Mouse (Mus musculus): ENCODE measurements around the gene Tmem88. TPM values are rescaled to one million over a fixed set of nuclear protein-coding genes. Genes with fewer than 3 reads are reported as not detected.

Tmem88 gene
- polyA plus RNA-seq, 1 experiment, result 9.3 TPM

DNA sequence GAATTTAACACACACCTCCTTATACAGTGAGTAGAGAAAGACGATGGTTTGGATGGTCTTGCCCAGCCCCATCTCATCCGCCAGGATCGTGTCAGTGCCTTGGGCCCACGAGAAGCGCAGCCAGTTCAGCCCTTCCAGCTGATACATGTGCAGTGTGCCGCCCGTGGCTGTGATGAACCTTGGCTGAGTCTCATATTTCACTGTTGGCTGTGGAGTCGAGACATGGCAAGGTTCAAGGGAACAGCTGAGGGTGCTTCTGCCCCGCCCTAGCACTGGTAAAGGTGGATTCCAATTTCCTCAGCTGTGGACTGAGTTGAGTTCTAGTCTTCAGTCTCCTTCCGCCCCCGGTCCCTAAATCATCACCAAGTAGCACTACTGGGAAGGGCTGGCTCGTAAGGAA is 40.3 kb downstream of the Tmem88 start:
- DNase-seq, result no peak
- TF ChIP-seq CTCF (IDR thresholded peaks at IDR 0.05; ENCODE audit: borderline replicate concordance, control insufficient read depth, extremely low read depth, insufficient read depth, low read length, poor library complexity) (no peak), POLR2A (IDR thresholded peaks at IDR 0.05; ENCODE audit: control insufficient read depth, extremely low read depth, insufficient read depth, low read length, poor library complexity) (no peak)
- Histone ChIP-seq H3K4me1 (replicated peaks; ENCODE audit: control insufficient read depth, insufficient read depth, low read length) (0 out of 2 replicates have a peak, but pooled peaks cover 4% of the 10 kb centered on the region), H3K36me3 (ENCODE audit: control insufficient read depth, insufficient read depth, low read length) (peaks cover 69% of the 10 kb centered on the region), H3K4me3 (ENCODE audit: control insufficient read depth, insufficient read depth, low read length) (no peak overlapping the region), H3K27me3 (ENCODE audit: control insufficient read depth, insufficient read depth, low read length) (no peaks in the 10 kb centered on the region), H3K27ac (ENCODE audit: control insufficient read depth, insufficient read depth, low read length) (no peak overlapping the region)
- 97% methylated on average over 12 of the region's 12 CpGs for WGBS

DNA sequence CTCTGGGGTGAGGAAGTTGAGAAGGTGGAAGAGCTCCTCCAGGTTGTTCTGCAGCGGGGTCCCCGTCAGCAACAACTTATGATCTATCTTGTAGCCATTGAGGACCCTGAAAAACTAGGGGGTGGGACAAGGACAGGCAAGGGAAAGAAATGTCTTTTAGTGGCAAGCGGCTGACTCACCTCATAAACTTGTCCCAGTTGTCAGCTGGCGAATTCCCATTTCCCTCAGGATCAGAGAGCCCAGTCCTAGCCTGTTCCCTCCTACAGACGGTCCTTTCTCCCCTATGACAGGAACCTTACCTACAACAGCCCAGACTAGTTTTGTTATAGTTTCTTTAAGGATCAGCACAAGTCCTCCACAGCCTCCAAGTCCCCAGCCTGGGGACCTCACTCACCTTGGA is 41.5 kb downstream of the Tmem88 start:
- Histone ChIP-seq H3K27ac (ENCODE audit: control insufficient read depth, insufficient read depth, low read length) (no peak overlapping the region), H3K4me1 (replicated peaks; ENCODE audit: control insufficient read depth, insufficient read depth, low read length) (no peaks in the 10 kb centered on the region), H3K36me3 (ENCODE audit: control insufficient read depth, insufficient read depth, low read length) (peaks cover 70% of the 10 kb centered on the region), H3K4me3 (ENCODE audit: control insufficient read depth, insufficient read depth, low read length) (no peak overlapping the region), H3K27me3 (ENCODE audit: control insufficient read depth, insufficient read depth, low read length) (no peaks in the 10 kb centered on the region)
- TF ChIP-seq POLR2A (IDR thresholded peaks at IDR 0.05; ENCODE audit: control insufficient read depth, extremely low read depth, insufficient read depth, low read length, poor library complexity), result no peak
- no peak for TF ChIP-seq CTCF (IDR thresholded peaks at IDR 0.05; ENCODE audit: borderline replicate concordance, control insufficient read depth, extremely low read depth, insufficient read depth, low read length, poor library complexity)
- DNase-seq, result no peak
- WGBS, result 96% methylated on average over 5 of the region's 5 CpGs

Other genes with a start within 250 kb of the Tmem88 start
- 1.00 and 1.1 TPM in 2 replicates for gene Alox12b, start 241.2 kb downstream of the Tmem88 start, polyA plus RNA-seq (2012; rRNA removed)
- 0.43 and 0.57 TPM in 2 replicates for gene Alox8, start 200.4 kb downstream of the Tmem88 start, polyA plus RNA-seq (2012; rRNA removed)
- 0.26 and 0.40 TPM in 2 replicates for gene Gucy2e, start 161.2 kb downstream of the Tmem88 start, polyA plus RNA-seq (2012; rRNA removed)
- 41.5 and 43.8 TPM in 2 replicates for gene Cntrob, start 74.5 kb downstream of the Tmem88 start, polyA plus RNA-seq (2012; rRNA removed)
- gene Trappc1, start 74.3 kb downstream of the Tmem88 start, polyA plus RNA-seq (2012; rRNA removed), result 50.6 and 62.5 TPM in 2 replicates
- 2.9 and 3.5 TPM in 2 replicates for gene Kcnab3, start 72.0 kb downstream of the Tmem88 start, polyA plus RNA-seq (2012; rRNA removed)
- gene Rnf227, start 57.8 kb downstream of the Tmem88 start, polyA plus RNA-seq (2012; rRNA removed), result 3.3 and 4.1 TPM in 2 replicates
- gene Chd3, start 28.8 kb downstream of the Tmem88 start, polyA plus RNA-seq (2012; rRNA removed), result 278 and 280 TPM in 2 replicates
- 139 and 170 TPM in 2 replicates for gene Naa38, start 2.7 kb downstream of the Tmem88 start, polyA plus RNA-seq (2012; rRNA removed)
- 37.2 and 41.5 TPM in 2 replicates for gene Cyb5d1, start 2.6 kb downstream of the Tmem88 start, polyA plus RNA-seq (2012; rRNA removed)
- gene Kdm6b, start 15.4 kb upstream of the Tmem88 start, polyA plus RNA-seq (2012; rRNA removed), result 61.0 and 77.3 TPM in 2 replicates
- 0.28 and 0.39 TPM in 2 replicates for gene Dnah2, start 150.9 kb upstream of the Tmem88 start, polyA plus RNA-seq (2012; rRNA removed)
- gene Efnb3, start 162.0 kb upstream of the Tmem88 start, polyA plus RNA-seq (2012; rRNA removed), result 3.7 and 8.7 TPM in 2 replicates
- 41.2 and 48.5 TPM in 2 replicates for gene Wrap53, start 182.0 kb upstream of the Tmem88 start, polyA plus RNA-seq (2012; rRNA removed)
- gene Trp53, start 182.1 kb upstream of the Tmem88 start, polyA plus RNA-seq (2012; rRNA removed), result 266 and 303 TPM in 2 replicates
- 3.4 and 4.2 TPM in 2 replicates for gene Atp1b2, start 207.7 kb upstream of the Tmem88 start, polyA plus RNA-seq (2012; rRNA removed)
- gene Shbg, start 219.7 kb upstream of the Tmem88 start, polyA plus RNA-seq (2012; rRNA removed), result not detected in 2 replicates
- 0.67 and 0.73 TPM in 2 replicates for gene Sat2, start 223.8 kb upstream of the Tmem88 start, polyA plus RNA-seq (2012; rRNA removed)
- gene Fxr2, start 234.8 kb upstream of the Tmem88 start, polyA plus RNA-seq (2012; rRNA removed), result 94.1 and 96.0 TPM in 2 replicates

All from thymus, adult 2 months (tissue).